Mouse (Mus musculus) bone marrow macrophage, adult 2 months (primary cell): ENCODE data around the gene Sf3b6.

ENCODE experiments used
- CTCF ChIP-seq: IDR thresholded peaks from 2 replicates; pipeline ENCODE4 v1.5.1; 2012; ENCODE audit warnings: low read depth, mild to moderate bottlenecking, low read length, moderate library complexity
- POLR2A ChIP-seq: IDR thresholded peaks from 2 replicates; pipeline ENCODE4 v1.6.1; 2012; ENCODE audit warnings: mild to moderate bottlenecking, low read depth, low read length, borderline replicate concordance

- TF ChIP-seq CTCF (no peak), POLR2A (no peak)
Observed at GRCm38 (mm10) chr12:4875623-4876022, 58.3 kb downstream of the Sf3b6 start.
